1 mouse cellular context compared by ENCODE assay signal in genomic region chr2:30161809-30162208, GRCm38 (mm10).
A peak's percentile ranks its signal among the peaks of the same experiment; 100 is the strongest.
TF ChIP-seq lines count a peak whose summit lies in the region.

No protein-coding gene starts in this region.

TF ChIP-seq in MEL, 35 proteins besides CTCF, POLR2A, EP300 and RAD21 (continued from another document):
- TF ChIP-seq KAT2A (conservative IDR thresholded peaks at IDR 0.05; ENCODE audit: low read depth, low read length) = no peak
- no peak for TF ChIP-seq GABPA (IDR thresholded peaks at IDR 0.05; ENCODE audit: low read depth, low read length)
- no peak for TF ChIP-seq ZKSCAN1 (IDR thresholded peaks at IDR 0.05; ENCODE audit: low read depth, low read length)
- TF ChIP-seq MEF2A (IDR thresholded peaks at IDR 0.05; ENCODE audit: extremely low read depth, insufficient replicate concordance, low read depth, low read length, poor library complexity, severe bottlenecking) = no peak
- TF ChIP-seq UBTF (IDR thresholded peaks at IDR 0.05; ENCODE audit: borderline replicate concordance, insufficient read depth, low read depth, low read length) = no peak
- no peak for TF ChIP-seq TCF12 (IDR thresholded peaks at IDR 0.05; ENCODE audit: low read depth, low read length)
- TF ChIP-seq MYB (IDR thresholded peaks at IDR 0.05; ENCODE audit: low read depth, low read length) = no peak
- TF ChIP-seq SMC3 (IDR thresholded peaks at IDR 0.05; ENCODE audit: low read depth, low read length) = peak; percentile 96
- 0 out of 2 replicates have a peak, but pooled peaks have one; percentile 43 for TF ChIP-seq MXI1 (IDR thresholded peaks at IDR 0.05; ENCODE audit: low read depth, low read length)
- no peak for TF ChIP-seq NRF1 (IDR thresholded peaks at IDR 0.05; ENCODE audit: insufficient read depth, low read depth, low read length, poor library complexity, severe bottlenecking)
